Mouse (Mus musculus) spleen, embryonic (tissue): ENCODE measurements at regions not wholly inside any gene's neighbourhood (a gene's known extent, or its start where the extent isn't known, plus 50 kb on each side); places are given as distances from the start of the nearest gene placed in this dataset.
"Not testable (repeated sequence)": the region's sequence is repeated elsewhere in the genome, so short reads cannot be mapped to it uniquely, and the experiment has no call there.

Experiments
- CTCF ChIA-PET: fragments of 350-600 bp; sonication (Branson Sonifier 250); formaldehyde crosslinking; loops from one replicate; lab custom pipeline; 2022; lab: Charles Lee

DNA sequence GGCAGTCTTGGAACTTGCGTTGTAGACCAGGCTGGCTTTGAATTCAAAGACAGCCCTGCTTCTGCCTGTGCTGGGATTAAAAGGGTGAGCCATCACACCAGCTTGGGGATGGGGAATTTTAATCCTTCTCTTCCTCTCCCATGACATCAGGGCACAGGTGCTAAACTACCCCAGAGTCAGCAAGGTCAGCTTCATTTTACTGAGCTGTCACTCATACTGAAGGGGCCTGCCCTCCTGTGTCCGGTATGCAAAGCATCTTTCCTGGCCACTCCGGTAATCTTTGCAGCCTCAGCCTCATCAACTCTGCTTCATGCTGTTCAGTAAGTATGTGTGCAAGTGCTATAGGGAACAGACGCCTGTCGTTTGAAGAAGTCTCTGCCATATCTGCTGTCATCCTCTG lies 248.1 kb downstream of the Enc1 start:
- CTCF ChIA-PET, result no interaction called here

DNA sequence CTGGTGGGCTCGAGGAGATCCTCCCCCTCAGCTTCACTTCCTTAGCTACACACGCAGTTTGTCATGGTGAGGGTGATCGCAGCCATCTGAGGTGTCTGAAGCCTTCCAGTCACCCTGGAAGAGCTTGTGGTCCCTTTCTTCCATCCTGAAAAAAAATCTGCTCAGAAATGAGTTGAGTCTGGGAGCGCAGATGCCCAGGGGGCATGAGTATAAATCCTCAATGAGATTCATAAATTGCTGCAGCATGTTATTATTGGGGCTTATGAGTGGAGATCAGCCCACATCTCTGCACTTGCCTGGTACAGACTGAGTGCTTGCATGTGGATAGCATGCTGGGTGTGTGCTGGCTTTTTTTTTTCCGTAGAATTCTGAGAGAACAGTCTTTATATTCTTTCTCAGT lies 247.6 kb downstream of the Enc1 start:
- CTCF ChIA-PET, result no interaction called here

DNA sequence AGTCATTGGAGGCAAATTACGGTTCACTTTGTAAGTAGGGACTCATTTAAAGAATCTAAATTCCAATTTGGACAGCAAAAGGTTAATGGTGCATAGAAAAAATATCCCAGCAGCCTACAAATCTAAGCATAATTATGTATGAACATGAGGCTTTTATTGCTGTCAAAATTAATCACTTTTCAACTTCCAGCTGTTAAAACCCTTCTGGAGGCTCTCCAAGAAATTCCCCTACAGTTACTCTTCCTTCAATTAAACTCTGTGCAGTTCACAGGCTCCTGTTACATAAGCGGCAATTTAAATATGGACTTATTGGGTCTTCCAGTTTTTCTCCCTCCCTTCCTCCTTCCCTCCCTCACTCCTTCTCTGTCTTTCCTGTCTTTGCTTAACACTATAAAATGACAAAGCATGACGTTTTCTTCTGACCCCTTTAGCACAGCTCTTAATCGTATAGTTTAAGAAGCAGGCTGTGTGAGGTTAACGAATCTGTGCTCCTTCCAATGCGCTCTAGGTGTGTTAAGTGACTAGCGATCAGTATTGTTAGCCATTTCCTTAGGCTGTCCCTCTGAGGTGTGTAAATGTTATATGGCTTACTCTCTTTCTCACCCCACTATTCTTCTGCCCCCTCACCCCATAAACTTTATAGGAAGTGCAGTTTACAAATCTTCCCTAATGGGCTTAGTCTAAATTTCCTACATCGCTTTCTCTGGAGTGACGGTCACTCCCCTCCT lies 247.0 kb downstream of the Enc1 start:
- CTCF ChIA-PET, result no interaction called here

DNA sequence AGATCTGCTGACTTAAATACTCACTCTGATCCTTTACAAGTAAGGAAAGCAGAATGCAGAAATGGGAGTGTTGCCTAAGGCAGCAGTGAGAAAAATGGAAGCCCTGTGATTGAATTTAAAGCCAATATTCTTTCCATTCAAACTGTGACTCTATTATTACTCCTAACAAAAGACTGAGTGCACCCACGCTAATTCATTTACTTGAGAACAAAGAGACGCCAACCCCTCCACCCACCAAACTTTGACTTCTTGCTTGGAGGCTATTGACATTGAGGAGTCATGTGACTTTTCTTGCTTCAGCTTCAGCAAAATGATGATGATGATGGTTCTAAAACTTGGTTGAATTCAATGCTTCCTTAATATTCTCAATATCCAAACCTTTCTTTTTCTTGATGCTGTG lies 245.6 kb downstream of the Enc1 start:
- CTCF ChIA-PET, result no interaction called here

DNA sequence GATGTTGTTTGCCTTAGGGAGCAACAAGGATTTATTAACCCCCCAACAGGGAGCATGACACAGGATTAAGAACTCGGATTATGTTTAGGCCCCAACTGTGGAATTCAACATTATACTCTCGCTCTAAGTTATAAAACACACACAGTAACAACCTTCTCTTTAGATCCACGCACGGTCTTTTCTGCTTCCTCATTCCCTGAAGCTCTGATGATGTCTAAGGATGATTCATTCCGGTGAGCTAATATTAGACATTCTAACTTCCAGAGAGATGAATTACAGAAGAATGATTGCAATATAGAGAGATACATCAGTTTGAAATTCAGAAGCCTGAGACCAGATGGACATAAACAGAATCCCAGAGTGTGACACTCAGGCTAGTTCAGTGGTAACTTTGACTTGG lies 245.0 kb downstream of the Enc1 start:
- CTCF ChIA-PET, result no interaction called here

DNA sequence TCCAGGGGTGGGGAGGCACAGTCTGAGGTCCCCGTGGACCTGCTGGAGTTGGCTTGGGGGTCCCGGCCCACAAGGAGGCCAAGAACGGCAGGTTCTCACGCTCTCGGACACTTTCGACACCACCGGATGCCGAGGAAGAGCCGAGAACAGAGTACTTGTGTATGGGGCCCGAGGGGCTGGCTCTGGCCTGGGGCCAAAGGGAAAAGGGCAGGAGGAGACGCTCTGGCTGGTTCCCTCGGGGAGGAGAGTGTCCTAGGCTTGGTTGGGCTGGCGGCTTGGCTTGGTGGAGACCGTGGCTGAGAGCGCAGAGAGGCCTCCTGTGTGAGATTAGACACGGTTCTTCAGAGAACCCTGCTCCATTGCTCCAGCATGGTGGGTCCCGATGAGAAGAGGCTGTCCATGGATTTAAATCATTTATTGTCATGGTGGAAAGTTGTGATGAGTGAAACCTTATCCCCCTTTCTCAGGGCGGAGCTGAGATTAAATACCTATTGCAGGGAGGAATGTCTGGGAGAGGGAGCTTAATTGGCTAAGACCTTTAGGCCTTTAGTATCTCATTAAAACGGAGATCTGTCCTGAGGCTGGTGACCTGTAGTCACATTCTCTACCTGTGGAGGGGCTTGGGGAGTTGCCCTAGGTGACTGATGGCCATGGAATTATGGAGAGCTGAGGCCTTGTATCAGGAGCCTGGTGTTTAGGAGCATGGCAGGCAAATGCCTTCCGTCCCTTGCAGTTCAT lies 244.1 kb downstream of the Enc1 start:
- CTCF ChIA-PET, result no interaction called here

DNA sequence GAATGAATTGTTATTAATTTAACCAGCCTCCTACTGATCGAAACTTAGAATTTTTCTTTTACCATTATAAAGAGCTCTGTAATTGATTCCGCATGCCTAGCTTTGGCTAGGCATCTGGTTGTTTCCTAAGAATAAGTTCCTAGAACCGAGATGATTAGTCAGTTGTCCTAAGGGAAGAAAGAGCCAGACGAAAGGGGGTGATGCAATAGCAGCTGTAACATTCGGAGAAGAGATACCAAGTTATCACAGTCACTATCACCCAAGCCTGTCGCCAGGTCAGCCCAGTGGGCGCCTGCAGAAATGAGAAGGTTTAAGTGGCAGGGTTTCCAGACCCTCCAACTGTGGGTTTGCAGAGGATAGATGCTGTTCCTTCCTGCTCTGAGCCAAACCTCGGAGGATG lies 242.8 kb downstream of the Enc1 start:
- CTCF ChIA-PET, result no interaction called here

DNA sequence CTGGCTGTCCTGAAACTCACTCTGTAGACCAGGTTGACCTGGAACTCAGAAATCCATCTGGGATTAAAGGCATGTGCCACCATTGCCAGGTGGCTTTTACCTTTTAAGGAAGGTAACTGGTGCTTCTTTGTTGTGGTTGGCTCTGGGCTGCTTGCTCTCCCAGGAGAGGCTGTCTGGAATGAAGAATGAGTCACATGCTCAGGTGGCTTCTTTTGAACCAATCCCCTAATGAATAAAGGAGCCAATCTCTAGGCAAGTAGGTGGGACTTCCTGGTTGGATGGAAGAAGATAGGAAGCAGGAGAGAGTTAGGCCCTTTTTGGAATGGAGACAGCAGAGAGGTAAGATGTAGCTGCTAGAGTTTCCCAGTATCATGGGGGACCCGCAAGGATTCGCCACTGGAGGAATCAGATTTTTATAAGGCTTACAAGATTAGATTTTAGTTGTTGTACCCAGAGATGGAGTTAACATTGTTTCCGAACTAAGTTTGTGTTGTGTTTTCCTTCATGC lies 241.6 kb downstream of the Enc1 start:
- CTCF ChIA-PET, result no interaction called here

DNA sequence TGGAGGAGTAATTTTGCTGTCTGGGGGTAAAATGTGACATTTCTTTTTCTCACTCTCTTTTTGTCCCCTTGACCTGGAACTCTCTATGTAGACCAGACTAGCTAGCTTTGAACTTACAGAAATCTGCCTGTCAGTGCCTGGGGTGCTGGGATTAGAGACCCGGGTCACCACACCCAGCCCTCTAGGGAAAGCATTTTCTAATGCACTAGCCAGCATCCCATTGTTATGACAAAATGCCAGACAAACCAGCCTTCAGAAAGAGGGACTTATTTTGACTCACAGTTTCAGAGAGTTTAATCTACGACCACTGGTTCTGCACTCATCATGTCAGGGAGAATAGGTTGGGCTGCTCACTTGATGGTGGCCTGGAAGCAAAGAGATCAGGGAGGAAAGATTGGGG lies 240.4 kb downstream of the Enc1 start:
- CTCF ChIA-PET, result no interaction called here

DNA sequence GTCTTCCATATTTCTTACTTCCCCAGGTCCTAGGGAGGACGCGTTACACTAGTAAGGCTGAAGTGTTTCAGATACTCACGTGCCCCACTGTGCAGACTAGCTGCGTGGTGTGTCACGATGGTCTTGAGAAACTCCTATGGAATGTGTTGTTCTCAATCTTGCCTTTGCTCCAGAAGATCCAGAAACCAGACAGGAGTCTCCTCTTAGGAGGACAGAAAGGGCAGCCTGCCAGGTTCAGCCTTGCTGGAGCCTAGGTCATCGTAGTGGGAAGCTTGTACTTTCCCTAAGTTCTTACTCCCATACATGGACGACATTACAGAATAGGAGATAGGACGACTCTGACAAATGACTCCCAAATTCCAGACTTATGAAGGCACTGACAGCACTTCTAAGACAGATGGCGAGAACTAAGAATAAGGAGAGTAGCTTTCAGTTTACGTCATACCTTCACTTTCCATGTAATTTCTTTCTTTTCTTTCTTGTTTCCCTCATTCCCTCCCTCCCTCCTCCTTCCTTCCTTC lies 238.2 kb downstream of the Enc1 start:
- CTCF ChIA-PET, result no interaction called here

DNA sequence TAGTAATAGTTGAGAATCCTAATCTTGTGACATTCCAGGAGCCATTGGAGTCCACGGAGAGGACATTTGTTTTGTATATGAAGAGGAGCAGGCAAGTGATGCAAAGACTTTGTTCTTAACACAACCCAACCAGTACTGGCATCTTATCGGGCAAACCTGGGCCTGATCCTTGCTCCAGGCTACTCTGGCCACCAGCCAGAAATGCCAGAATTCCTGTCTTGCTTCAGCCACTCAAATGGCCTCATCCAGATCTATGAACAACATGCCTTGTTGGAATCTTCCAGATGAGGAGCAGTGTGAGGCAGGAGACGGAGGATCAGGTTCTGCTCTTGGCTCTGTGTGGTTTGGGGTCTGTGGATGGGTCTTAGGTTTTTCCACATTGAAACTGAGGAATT lies 233.1 kb downstream of the Enc1 start:
- CTCF ChIA-PET, result no interaction called here

DNA sequence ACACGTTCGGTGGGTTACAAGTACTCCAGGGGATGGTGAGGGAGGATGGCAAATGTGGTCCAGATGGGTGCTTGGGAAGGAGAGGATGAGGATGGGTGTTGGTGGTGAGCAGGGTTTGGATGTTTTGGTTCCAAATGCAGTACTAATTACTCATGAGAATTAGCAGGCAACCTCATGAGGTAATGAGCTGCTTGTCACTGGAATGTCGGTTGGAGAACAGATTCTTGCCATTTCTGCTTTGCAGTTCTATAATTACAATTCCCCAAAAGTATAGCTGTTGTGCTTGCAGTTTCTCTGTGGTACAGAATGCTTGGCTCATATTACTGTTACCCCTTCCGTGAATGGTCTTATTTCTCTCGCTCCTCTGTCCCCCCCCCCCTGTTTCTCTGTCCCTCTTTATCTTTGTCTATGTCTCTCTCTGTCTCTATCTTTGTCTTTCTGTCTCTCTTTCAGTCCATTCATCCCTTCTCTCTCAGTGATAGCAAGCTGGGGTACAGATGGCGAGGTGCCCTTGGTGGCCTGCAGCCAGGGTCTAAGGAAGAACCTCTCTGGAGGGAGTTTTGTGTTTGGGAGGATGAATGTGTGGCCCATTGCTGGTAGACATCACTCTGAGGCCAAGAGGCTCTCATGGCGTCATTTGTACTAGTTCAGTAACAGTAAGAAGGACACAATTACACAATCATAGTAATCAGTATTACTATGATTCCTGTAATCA lies 232.5 kb downstream of the Enc1 start:
- CTCF ChIA-PET, result no interaction called here

DNA sequence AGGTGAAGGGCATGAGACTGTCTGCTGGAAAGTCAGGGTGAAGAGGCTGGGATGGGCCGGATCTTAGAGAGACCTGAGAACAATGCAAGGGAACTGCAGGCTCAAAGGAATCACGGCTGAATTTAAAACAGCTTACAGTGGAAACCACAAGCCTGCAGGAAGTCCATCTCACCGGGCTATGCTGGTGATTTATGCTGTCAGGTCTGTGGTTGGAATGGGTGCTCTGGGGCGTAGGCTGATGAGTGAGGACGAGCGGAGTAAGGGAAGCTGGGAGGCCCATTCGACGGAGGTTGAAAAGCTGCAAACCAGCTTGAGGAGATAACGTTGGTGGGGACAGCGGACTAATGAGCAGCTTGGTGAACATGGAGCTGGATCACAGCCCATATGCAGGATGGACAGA lies 229.1 kb downstream of the Enc1 start:
- CTCF ChIA-PET, result no interaction called here

DNA sequence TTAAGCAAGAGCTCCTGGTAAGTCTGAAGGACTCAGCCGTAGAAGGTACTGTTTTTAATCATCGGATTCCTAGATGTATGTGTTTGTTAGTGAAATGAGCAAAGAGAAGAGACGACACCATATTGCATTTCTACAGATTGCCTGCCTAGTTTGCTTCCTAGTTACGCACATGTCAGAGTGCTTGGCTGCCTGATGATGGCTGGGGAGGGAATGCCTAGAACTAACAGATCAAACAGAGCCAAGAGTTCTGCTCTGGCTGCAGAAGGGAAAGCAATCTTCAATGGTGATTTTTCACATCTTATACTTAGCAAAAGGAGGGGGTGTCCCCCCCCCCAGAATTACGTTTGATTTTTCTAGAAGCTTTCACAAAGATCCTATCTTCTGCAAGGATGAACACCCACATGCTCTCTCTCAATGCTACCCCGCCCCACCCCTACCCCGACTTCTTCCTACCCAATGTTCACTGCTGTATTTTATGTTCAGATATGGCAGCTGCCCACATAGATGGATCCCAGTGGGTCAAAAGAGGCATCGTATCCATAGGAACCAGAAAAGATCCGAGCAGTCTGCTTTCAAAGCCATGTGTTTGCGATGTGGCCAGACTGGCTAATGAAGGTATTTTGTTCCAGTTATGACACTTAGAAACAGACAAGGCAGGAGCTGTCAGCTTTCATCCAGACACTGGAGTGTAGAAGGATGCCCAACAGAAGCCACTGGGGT lies 228.1 kb downstream of the Enc1 start:
- CTCF ChIA-PET, result interaction anchor here (0.7 kb wide), 1 partner anchor 468 kb away, joined by 5 read pairs; no protein-coding TSS in a partner anchor

DNA sequence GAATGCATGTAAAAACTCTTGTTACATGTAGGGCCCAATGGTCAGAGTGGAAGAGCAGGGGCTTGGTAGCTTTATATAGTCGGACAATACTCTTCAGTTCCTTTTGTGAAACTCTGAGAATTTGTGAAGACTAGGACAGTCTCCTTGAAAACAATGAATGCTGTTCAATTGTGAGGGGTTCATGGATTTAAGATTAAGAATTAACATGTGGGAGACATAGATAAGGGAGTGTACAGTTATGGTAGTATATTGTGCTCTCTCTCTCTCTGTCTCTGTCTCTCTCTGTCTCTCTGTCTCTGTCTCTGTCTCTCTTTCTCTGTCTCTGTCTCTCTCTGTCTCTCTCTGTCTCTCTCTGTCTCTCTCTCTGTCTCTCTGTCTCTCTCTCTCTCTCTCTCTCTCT lies 225.7 kb downstream of the Enc1 start:
- CTCF ChIA-PET, result not testable (repeated sequence)

DNA sequence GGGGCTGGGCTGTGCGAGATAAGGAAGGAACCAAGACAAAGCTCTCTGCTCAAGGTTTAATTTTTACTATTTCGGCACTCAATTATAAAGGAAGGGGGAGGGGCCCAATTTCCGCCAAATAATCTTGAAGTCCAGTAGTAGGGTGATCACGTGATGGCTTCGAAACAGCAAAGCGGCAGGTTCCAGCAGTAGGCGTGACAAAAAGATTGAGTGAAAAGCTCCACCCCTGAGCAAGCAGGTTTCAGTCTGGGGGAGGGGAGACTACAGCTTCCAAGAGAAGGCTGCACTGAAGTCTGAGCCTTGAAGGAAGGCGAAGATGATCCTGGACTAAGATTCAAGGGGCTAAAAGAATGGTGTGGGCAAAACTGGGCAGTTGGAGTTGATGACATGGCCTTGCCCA lies 222.9 kb downstream of the Enc1 start:
- CTCF ChIA-PET, result no interaction called here

DNA sequence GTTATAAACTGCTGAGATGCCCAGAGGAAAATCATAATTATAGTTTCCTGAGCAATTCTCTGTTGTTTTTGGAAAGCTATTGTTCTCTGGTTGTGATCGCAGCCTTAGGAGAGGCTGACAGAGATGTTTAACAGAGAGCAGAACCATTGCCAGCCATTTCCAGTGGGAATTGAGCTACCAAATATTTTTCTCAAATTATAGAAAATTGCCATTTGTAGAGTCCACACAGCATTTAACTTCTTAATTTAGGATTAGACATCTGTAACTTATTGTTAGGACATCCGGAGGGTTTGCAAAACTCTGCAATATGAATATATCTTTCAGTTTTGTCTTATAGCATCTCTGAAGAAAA lies 222.0 kb downstream of the Enc1 start:
- CTCF ChIA-PET, result no interaction called here

DNA sequence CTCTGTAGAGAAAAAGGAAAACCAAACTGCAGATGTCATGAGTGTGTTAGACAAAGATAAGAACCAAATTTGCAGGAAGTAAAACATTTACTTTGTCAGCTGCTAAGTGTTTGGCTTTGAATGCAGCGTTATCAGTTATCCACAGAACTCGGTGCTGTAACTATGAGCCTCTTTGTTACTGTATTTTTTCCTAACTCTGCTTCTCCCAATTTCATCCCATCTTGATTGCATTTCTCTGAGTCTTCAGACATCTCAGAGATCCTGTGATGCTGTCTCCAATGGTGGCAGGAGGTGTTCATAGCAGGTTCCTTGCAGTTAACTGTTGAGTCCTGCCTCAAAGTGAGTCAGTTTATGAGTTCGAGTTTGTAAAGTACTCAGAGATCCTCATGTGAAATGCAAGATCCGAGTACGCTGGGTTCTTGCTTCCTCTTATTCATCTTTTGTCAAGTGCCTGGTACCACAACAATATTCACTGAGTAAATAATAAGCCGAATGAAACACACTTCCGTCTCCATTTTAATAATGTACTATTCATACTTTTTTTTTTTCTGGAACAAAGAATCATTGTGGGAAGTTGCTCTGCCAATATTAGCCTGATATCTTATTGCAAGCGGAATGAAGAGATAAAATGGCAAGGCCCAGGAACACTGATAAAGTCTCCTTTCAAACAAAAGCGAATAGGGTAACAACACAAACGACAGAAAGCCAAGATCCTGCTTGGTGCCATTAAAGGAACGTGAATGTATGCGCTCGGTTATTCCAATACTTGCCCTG lies 221.4 kb downstream of the Enc1 start:
- CTCF ChIA-PET, result no interaction called here

DNA sequence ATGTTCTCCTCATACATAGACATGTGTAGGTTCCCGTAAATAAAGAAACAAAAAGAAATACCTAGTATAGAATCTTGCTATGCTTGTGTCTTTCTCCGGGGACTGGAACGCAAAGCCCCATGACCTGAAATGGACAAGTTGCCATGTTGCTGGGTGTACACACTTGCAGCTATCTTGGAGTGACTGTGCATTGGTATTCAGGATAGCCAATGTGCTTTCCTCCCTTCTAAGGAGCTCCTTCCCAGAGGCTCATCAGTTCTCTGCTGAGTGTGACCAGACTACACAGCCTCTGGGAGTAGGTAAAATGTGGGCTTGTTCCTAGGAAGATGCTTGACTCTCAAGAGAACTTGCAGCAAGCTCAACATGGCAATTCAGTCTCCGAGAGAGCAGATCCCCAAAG lies 220.3 kb downstream of the Enc1 start:
- CTCF ChIA-PET, result no interaction called here

DNA sequence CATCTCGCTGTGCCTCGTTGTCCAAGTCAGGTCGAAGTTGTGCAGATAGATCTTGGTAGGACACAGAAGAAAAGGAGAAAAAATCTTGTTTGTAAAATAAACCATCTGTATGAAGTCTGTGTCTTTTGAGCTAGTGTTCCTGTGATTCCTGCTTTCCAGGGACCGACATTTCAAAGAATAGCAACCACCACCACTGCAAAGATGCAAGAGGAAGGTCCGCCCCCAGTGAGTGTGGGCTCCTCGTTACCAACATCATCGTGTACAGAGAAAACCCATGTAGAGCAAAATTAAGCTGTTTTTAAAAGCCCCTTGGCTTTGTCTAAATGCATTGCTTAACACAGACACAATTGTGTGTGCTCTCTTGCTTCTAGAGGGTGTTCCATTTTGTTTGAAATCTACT lies 218.2 kb downstream of the Enc1 start:
- CTCF ChIA-PET, result no interaction called here

DNA sequence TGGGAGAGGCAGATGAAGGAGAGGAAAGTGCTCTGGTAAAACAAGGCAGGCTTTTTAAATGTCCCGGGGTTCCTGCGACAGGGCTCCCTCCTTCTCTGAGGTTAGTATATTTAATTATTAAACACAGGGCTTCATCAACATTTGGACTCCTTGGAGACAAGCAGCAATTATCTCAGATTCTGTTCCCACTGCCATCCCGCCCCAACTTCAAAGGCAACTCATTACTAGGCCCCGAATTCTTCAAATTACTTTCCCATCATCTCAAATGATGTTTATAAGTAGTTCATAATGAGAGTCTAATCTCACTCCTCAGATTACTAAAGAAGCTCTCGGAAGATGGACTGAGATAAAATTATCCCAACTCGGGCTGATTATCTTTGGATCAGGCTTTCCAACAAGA lies 215.1 kb downstream of the Enc1 start:
- CTCF ChIA-PET, result no interaction called here
